Mouse (Mus musculus): ENCODE measurements around the gene Atxn1.

The Atxn1 gene

DNA sequence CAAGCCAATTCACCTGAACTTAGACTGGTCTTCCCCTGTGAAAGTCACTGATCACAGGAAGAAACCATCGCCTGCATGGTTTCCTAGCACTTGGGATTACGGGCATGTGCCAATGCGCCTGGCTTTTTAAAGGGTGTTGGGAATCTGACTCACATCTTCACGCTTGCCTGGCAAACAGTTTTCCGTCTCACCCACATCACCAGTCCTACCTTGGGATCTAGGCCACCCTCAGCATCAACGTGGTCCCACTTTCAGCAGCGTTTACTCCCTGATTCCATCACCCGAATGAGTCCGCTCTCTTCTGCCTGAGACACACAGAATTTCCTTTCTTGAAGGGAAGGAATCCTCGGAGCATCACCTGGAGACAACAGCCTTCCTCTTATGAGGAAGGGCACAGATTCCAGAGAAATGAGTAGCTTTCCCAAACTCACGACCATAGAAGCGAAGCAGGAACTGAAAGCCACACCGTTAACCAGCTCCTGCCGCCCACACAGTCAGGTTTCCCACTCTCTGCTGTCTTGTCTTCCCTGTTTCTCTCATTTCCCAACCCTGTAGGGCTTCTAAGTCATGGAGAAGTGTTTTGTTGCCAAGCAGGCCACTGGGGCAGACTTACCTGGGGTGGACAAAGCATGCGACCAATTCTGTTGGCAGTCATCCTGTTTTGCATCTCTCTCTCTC lies 128.3 kb downstream of the Atxn1 start:
- no peak for DNase-seq (ENCODE audit: inconsistent age in 2 of 2, low spot score in 1 of 2)

DNA sequence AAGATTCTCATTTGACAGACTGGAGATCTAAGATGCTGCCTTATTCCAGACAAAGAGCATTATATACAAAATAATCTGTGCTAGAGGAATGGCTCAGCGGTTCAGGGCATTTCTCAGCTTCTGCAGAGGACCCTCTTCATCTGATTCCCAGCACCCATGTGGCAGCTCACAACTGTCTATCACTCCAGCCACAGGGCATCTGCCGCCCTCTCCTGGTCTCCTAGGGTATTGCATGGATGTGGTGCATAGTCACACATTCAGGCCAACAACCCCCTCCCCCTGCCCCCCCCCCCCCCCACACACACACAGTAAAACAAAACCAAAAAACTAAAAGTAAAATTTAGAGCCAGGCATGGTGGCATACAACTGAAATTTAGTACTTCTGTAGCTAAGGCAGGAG lies 130.5 kb downstream of the Atxn1 start:
- DNase-seq (ENCODE audit: inconsistent age in 2 of 2, low spot score in 1 of 2), result no peak

GRCm38 (mm10) chr13:45832695-45833350 lies 132.0 kb downstream of the Atxn1 start:
- no peak for DNase-seq (ENCODE audit: inconsistent age in 2 of 2, low spot score in 1 of 2)

DNA sequence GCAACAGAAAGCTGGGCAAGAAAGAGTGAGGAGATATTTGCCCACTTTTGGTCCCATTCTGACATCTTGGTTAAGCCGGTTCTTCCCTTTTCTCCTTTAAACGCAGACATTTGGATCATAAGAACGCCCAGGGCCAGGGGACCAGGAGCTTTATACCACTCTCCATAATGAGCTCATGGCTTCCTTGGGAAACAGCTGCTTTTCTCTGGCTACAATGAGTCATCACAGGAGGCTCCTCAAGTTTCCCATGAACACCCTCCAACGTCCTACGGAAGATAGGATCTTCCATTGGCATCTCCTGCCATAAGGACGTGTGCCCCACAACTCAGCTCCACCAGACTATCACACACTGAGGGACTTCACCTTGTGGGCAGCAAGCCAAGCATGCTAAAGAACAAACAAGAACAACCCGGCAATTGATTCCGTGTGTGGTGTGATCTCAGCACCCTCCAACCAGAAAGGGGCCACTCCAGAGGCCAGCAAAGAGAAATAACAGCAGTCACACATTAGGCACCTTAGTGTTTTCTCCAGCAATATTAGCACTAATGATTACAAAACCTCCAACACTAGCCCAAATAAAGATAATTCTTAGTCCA lies 135.4 kb downstream of the Atxn1 start:
- DNase-seq (ENCODE audit: inconsistent age in 2 of 2, low spot score in 1 of 2), result no peak

DNA sequence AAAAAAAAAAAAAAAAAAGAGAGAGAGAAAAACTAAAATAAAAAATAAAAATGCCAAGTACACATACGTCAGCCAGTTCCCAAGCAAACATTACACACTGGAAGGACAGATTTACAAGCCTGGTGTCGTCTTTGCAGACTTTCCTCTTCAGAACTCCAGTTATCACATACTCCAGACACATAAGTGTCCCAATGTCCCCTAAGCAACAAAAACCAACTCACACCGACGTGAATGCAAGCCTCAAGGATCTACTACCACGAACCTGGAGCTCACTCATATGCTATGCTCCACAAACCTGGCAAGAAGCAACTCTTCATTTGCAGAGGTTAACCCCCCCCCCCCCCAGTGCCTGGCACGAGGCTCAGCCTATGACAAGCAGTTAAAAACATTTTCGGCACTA lies 136.8 kb downstream of the Atxn1 start:
- peak in 1 of 2 experiments; percentile 23 for DNase-seq (ENCODE audit: inconsistent age in 2 of 2, low spot score in 1 of 2)

DNA sequence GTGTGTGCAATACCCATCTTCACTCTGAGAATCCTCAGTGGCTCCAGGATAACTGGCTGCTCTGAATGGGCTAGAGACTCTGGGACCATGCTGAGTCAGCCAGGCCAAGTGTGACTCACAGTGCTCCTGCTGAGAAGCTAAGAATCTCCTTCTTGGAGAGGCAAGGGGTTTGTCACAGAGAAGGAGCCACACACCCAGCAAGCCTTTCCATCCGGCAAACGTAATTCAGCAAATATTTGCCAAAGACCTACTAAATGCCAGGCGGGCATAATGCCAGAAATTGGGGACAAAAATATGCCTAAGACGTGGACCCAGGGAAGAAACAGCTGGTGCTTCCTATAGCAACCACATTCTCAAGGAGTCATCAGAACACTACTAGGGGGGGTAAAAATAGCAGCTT lies 137.2 kb downstream of the Atxn1 start:
- peak; percentile 68 to 81 for DNase-seq (ENCODE audit: inconsistent age in 2 of 2, low spot score in 1 of 2)

DNA sequence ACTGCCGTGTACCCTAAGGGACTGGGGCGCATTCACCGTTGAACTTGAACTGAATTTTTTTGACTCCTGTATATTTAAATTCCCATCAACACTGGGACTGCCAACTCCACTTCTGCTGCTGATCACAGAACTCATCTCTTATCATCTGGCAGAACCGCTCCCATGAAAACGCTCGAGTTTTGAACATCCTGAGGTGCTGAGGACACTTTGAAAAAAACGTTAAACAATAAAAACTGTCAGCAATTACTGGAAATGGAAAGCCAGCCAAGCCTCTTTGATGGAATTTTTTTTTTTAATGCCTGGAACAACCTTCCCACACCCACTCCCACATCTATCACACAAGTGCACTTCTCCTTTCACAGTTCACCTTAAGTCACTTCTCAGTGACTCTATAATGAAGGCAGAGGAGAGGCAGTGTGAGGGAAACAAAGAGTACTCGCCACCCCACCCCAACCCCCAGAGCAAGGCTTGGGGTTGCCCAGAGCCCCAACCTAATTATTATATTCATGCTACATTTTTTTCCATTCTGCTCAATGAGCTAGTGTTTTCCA lies 137.7 kb downstream of the Atxn1 start:
- DNase-seq (ENCODE audit: inconsistent age in 2 of 2, low spot score in 1 of 2), result peak in 1 of 2 experiments; percentile 28

GRCm38 (mm10) chr13:45822491-45822829 lies 142.3 kb downstream of the Atxn1 start:
- no peak for DNase-seq (ENCODE audit: inconsistent age in 2 of 2, low spot score in 1 of 2)

DNA sequence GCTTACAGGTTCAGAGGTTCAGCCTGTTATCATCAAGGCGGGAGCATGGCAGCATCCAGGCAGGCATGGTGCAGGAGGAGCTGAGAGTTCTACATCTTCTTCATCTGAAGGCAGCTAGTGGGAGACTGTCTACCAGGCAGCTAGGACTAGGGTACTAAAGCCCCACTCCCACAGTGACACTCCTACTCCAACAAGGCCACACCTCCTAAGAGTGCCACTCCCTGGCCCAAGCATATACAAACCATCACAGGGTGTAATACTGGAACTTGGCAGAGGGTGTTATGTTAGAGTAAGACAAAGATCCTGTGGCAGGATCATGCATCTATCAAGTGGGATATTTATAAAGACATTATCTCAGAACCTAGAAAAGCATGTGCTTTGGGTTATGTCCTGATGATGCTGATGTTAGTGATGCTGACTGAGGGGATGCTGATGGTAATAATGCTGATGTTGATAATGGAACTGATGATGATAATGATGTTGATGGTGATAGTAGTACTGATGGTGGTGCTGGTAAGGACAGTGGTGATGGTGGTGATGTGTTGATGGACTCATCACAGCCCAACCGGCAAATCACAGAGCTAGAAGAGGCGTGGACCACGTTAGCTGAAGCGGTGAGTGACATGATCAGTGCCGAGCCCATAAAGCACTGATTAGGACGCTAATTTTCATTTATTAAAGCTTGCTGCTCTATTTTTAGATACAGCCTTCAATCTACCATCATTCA lies 142.9 kb downstream of the Atxn1 start:
- DNase-seq (ENCODE audit: inconsistent age in 2 of 2, low spot score in 1 of 2), result no peak

DNA sequence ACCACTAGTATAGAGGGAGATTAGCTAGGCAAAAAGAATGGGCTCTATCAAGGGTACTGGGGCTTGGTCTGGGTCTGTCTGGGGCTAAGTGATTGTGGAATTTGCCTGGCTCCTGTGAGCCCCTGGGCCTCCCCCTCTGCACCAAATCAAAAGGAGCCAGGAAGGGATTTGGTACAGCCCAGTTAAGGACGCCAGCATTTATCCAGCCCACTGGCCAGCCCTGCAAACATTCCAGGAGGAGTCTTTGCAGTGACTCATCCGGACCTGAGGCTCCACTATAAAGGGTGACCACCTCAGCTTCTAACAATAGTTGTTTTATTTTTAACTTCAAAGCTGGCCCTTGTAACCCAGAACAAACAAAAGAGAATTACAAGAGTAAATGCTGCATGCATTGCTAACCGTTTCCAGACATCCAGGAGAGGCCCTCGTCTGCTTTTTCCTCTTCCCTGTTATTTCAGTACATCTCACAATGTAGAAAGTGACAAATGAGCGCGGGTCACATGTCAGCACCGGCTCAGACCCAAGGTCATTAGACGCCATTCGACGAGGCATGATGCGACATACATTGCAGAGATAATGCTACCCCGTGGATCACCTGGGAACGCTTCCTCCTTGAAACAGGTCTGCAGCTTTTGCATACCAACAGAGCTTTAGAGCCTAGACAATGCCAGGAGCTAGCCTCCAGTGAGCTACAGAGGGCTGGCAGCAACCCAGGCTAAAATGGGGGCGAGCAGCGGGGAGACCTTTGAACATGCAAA lies 144.2 kb downstream of the Atxn1 start:
- DNase-seq (ENCODE audit: inconsistent age in 2 of 2, low spot score in 1 of 2), result peak; percentile 40 to 78

- DNase-seq (ENCODE audit: inconsistent age in 2 of 2, low spot score in 1 of 2), result no peak
Measured at GRCm38 (mm10) chr13:45816670-45817069, 148.1 kb downstream of the Atxn1 start.

GRCm38 (mm10) chr13:45809777-45810410 lies 154.9 kb downstream of the Atxn1 start:
- no peak for DNase-seq (ENCODE audit: inconsistent age in 2 of 2, low spot score in 1 of 2)

DNA sequence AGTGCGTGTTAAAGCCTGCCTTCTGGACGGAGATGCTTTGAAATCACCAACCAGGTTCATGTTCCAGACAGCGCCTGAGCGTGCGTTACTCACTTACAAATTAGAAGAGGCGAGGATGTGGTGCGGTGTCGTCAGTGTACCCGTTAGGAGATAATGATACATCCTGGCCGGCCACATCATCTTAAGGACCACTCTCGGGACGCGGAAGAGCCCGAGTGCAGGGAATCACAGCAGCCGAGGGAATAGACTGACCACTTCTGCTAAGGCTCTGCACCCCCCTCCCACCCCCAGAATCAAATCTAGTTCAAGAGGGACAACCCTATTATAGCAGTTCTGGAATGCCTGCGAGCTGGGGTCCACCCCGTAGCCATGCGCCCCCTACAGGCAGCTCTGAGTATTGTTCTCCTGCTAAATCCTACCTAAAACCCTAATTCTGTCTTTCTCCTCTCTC lies 157.2 kb downstream of the Atxn1 start:
- DNase-seq (ENCODE audit: inconsistent age in 2 of 2, low spot score in 1 of 2), result peak; percentile 31 to 70

DNA sequence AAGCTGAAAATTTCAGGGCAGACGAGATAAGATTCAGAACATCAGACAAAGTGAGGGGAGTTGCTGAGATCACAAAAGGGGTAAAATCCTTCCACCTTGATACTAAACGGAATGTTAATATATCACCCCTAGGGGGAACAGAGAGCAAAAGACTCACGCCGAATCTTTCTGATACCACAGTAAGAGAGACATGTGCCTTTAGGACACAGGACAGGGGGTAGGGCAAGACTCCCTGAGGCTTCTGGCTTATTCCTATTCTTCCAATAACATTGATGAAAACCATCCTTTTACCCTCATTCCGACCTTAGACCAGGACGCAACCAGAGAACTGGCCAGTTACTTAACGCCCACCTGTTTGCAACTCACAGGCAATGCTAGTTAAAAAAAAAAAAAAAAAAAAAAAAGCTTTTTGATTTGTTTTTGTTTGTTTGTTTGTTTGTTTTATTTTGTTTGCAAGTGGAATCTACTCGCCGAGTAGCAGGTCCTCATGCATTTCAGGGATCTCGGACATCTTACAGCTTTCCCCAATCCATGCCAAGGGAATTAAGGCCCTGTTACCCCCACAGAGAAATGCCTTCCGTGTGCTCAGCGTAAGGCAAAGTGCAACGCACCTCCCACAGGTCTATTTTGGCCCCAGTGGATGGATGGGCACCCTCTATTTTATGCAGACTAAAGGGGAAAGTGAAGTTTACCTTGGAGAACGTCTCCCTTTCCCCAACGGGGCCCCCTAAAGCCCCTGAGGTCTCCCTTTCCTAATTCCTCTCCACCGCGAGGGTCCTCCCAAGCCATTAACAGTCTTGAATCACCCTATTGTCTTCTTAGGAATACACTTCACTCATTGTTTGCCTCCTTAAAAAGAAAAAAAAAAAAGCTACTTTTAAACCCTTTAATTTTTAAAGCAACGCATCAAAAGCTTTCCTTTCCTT lies 157.9 kb downstream of the Atxn1 start:
- no peak for DNase-seq (ENCODE audit: inconsistent age in 2 of 2, low spot score in 1 of 2)

- DNase-seq (ENCODE audit: inconsistent age in 2 of 2, low spot score in 1 of 2), result no peak
Measured at GRCm38 (mm10) chr13:45805915-45806599, 158.8 kb downstream of the Atxn1 start.

DNA sequence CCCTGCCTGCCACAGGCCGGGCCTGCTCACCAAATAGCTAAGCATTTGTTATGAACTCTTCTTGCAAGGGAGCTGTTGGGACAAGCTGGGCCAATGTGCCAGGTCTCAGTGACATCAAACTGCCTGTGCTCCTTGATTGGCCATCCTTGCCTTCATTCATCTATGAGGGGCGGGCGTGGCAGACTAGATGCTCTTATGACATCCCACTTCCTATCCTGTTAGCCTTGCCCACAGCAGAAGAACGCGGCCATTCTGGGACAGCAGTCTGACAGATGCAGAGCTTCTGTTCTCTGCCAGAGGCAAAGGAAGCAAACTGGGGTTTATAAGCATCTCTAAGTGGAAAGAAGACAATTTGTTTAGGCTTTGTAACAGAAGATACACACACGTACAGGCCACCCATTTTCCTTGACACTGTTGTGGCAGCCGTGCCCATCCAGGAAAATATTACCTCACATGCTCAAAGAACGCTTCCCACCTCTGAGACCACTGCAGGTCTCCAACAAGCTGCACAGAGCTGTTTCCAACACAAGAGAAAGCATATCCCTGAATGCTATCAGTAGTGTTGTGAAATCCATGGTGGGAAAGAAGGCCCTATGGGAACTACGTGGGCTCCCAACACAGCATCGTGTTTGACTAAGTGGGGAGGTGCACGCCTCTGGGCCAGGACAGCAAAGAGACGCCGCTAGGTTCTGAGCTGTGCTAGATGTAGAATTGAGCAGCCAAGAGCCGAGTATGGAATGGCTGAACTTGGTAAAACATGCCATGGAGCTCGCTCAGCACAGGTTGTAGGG lies 162.0 kb downstream of the Atxn1 start:
- DNase-seq (ENCODE audit: inconsistent age in 2 of 2, low spot score in 1 of 2), result no peak

- no peak for DNase-seq (ENCODE audit: inconsistent age in 2 of 2, low spot score in 1 of 2)
Measured at GRCm38 (mm10) chr13:45798248-45798647, 166.6 kb downstream of the Atxn1 start.

DNA sequence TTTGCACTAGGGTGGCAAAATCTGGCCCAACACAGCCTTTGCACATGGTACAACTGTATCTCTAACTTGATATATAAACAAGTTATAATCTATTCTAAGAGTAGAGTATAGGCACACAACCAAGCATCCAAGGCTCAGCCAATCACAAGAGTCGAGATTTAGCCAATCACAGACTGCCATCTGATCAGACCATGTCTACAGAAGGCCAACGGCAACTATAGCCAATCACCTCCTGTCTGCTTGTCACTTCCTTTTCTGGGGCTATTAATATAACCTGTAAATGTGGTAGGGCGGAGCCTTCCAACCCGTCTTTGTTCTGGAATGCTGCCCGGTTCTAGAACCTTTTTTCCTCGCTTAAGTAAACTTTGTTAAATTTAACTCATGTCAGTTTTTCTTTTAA lies 167.1 kb downstream of the Atxn1 start:
- DNase-seq (ENCODE audit: inconsistent age in 2 of 2, low spot score in 1 of 2), result no peak

All from adrenal gland, adult (tissue).